Mouse (Mus musculus) heart, postnatal 0 days (tissue): ENCODE measurements around the gene Rnf44. TPM values are rescaled to one million over a fixed set of nuclear protein-coding genes. Genes with fewer than 3 reads are reported as not detected.

Experiments
- ATAC-seq: fragments of 200-750 bp; cut with Nextera tagmentation; 2 replicates; pipeline ENCODE4 v1.8.0; 2017; ENCODE audit warnings: low read depth, moderate number of reproducible peaks, moderate library complexity; ENCODE audit not compliant: insufficient read depth
- DNase-seq: peaks from one replicate; pipeline ENCODE4 v3.0.0-alpha.2; 2016; ENCODE audit warnings: low spot score
- H3K27ac ChIP-seq: fragments of 300-500 bp; sonication (generic); 2 replicates; pipeline ENCODE4 v1.5.1; 2014; ENCODE audit warnings: low read depth, mild to moderate bottlenecking
- H3K27me3 ChIP-seq: fragments of 300-500 bp; sonication (generic); 2 replicates; pipeline ENCODE4 v1.6.1; 2014; ENCODE audit warnings: low read length, mixed read lengths; ENCODE audit not compliant: control insufficient read depth, insufficient read depth
- H3K36me3 ChIP-seq: fragments of 300-500 bp; sonication (generic); replicated peaks from 2 replicates; pipeline ENCODE4 v1.6.1; 2014; ENCODE audit warnings: low read length, mixed read lengths; ENCODE audit not compliant: control insufficient read depth, insufficient read depth
- H3K4me1 ChIP-seq: fragments of 300-500 bp; sonication (generic); 2 replicates; pipeline ENCODE4 v1.6.1; 2014; ENCODE audit warnings: antibody characterized with exemption; ENCODE audit not compliant: control insufficient read depth, insufficient read depth
- H3K4me2 ChIP-seq: fragments of 300-500 bp; sonication (generic); 2 replicates; pipeline ENCODE4 v1.6.1; 2014; ENCODE audit warnings: low read depth, mild to moderate bottlenecking, low read length, moderate library complexity
- H3K4me3 ChIP-seq: fragments of 300-500 bp; sonication (generic); 2 replicates; pipeline ENCODE4 v1.5.1; 2014; ENCODE audit warnings: low read depth, low read length
- H3K9ac ChIP-seq: fragments of 300-500 bp; sonication (generic); replicated peaks from 2 replicates; pipeline ENCODE4 v1.6.1; 2014; ENCODE audit warnings: low read depth, low read length, mixed read lengths
- H3K9me3 ChIP-seq: fragments of 300-500 bp; sonication (generic); replicated peaks from 2 replicates; pipeline ENCODE4 v1.6.1; 2016; ENCODE audit warnings: low read length; ENCODE audit not compliant: control insufficient read depth
- CTCF ChIP-seq: IDR thresholded peaks from 2 replicates; pipeline ENCODE4 v1.5.1; 2016; ENCODE audit warnings: antibody characterized with exemption, control low read depth, low read depth
- EP300 ChIP-seq: IDR thresholded peaks from 2 replicates; pipeline ENCODE4 v1.6.1; 2016; ENCODE audit warnings: antibody characterized with exemption, low read depth
- WGBS: fragments of 180-500 bp; shearing (Covaris S2); extraction: QIAGEN DNeasy Blood & Tissue Kit; methylation state at CpG from one replicate; pipeline ENCODE4 v1.1.7; 2014; 5-methylcytosine and 5-hydroxymethylcytosine counted together
- polyA plus RNA-seq: library from polyadenylated mRNA; unstranded; fragments of >200 nt; fragmentation: Nextera tagmentation; extraction: Ambion mirVana; gene quantifications from 2 replicates; pipeline ENCODE4 v1.2.1, GENCODE M21; 2015
- total RNA-seq: library from RNA; depleted of rRNA; stranded (reverse); fragments of >200 nt; gene quantifications from 2 replicates; pipeline ENCODE4 v1.2.3, GENCODE M21; 2014; ENCODE audit warnings: low replicate concordance

The Rnf44 gene
- total and polyA plus RNA-seq, 2 experiments from 2014 or later: 28.3 to 55.1 TPM

- TF ChIP-seq CTCF (no peak), EP300 (no peak)
- Histone ChIP-seq H3K27me3 (no peaks in the 10 kb centered on the region), H3K9ac (peak overlapping the region; percentile 85; the same call in 1 of the 2 replicates), H3K4me2 (peak overlapping the region; percentile 82; the same call in 1 of the 2 replicates), H3K4me1 (peaks cover 21% of the 10 kb centered on the region), H3K9me3 (no peaks in the 10 kb centered on the region), H3K27ac (no peak overlapping the region), H3K36me3 (no peaks in the 10 kb centered on the region), H3K4me3 (0 out of 2 replicates have a peak overlapping the region, but pooled peaks have one; percentile 74)
- ATAC-seq (no peak), DNase-seq (no peak)
Measured at GRCm38 (mm10) chr13:54691737-54692136, 2.0 kb downstream of the Rnf44 start.

GRCm38 (mm10) chr13:54690151-54690740 is 3.5 kb downstream of the Rnf44 start:
- H3K4me2 ChIP-seq: no peak overlapping the region
- H3K36me3 ChIP-seq: no peaks in the 10 kb centered on the region
- H3K4me3 ChIP-seq: no peak overlapping the region
- no peak overlapping the region for H3K27ac ChIP-seq
- no peaks in the 10 kb centered on the region for H3K9me3 ChIP-seq
- H3K27me3 ChIP-seq: no peaks in the 10 kb centered on the region
- TF ChIP-seq CTCF (no peak), EP300 (no peak)
- DNase-seq (no peak), ATAC-seq (no peak)
- WGBS: 85% methylated on average over 8 of the region's 8 CpGs
- no peak overlapping the region for H3K9ac ChIP-seq
- peaks cover 32% of the 10 kb centered on the region for H3K4me1 ChIP-seq

- Histone ChIP-seq H3K9me3 (no peaks in the 10 kb centered on the region), H3K36me3 (peaks cover 12% of the 10 kb centered on the region), H3K27me3 (no peaks in the 10 kb centered on the region), H3K9ac (peak overlapping the region; percentile 87), H3K4me2 (peak overlapping the region; percentile 76), H3K4me1 (peaks cover 41% of the 10 kb centered on the region), H3K27ac (peak overlapping the region; percentile 97), H3K4me3 (peak overlapping the region; percentile 95)
- WGBS: under 1% methylated on average over 72 of the region's 82 CpGs
- ATAC-seq (peak; percentile 90), DNase-seq (peak; percentile 97)
- TF ChIP-seq EP300: peak; percentile 74; the same call in 1 of the 2 replicates
- no peak for TF ChIP-seq CTCF
Measured at GRCm38 (mm10) chr13:54687575-54688424, 5.9 kb downstream of the Rnf44 start.

- ATAC-seq: peak; percentile 70
- TF ChIP-seq EP300 (no peak; the same call in 1 of the 2 replicates), CTCF (no peak)
Measured at GRCm38 (mm10) chr13:54687096-54687495, 6.6 kb downstream of the Rnf44 start.

GRCm38 (mm10) chr13:54686139-54687053 is 7.3 kb downstream of the Rnf44 start:
- H3K9ac ChIP-seq: peak overlapping the region; percentile 87
- no peaks in the 10 kb centered on the region for H3K27me3 ChIP-seq
- TF ChIP-seq EP300 (no peak), CTCF (no peak; the same call in 1 of the 2 replicates)
- ATAC-seq: no peak
- peaks cover 27% of the 10 kb centered on the region for H3K4me1 ChIP-seq
- peak overlapping the region; percentile 76 for H3K4me2 ChIP-seq
- peaks cover 26% of the 10 kb centered on the region for H3K36me3 ChIP-seq
- H3K27ac ChIP-seq: peak overlapping the region; percentile 97
- H3K4me3 ChIP-seq: peak overlapping the region; percentile 95
- WGBS: 6% methylated on average over 19 of the region's 19 CpGs
- no peaks in the 10 kb centered on the region for H3K9me3 ChIP-seq
- DNase-seq: no peak

More at GRCm38 (mm10) chr13:54687096-54687495, 6.6 kb downstream of the Rnf44 start:
- H3K4me3 ChIP-seq: peak overlapping the region; percentile 95
- H3K9ac ChIP-seq: peak overlapping the region; percentile 87
- H3K9me3 ChIP-seq: no peaks in the 10 kb centered on the region
- peak overlapping the region; percentile 76 for H3K4me2 ChIP-seq
- peak overlapping the region; percentile 97 for H3K27ac ChIP-seq
- peaks cover 19% of the 10 kb centered on the region for H3K36me3 ChIP-seq
- H3K27me3 ChIP-seq: no peaks in the 10 kb centered on the region
- under 1% methylated on average over 32 of the region's 35 CpGs for WGBS
- peaks cover 34% of the 10 kb centered on the region for H3K4me1 ChIP-seq
- DNase-seq: peak; percentile 60
